Mouse (Mus musculus): ENCODE data around the gene Spsb1. TPM values are rescaled to one million over a fixed set of nuclear protein-coding genes. Genes with fewer than 3 reads are reported as not detected.
A peak's percentile ranks its signal among the peaks of the same experiment; 100 is the strongest.

The Spsb1 gene
- 4.7 and 5.6 TPM in 2 replicates for polyA plus RNA-seq (2014; fragmentation: Nextera tagmentation; extraction: Ambion mirVana)

GRCm38 (mm10) chr4:149954893-149955439 lies at the start of gene Spsb1:
Gene Spsb1 (minus strand): TSS chr4:149955043.
- under 1% methylated on average over 41 of the region's 51 CpGs for WGBS (ENCODE audit: insufficient replicate concordance)
- H3K9me3 ChIP-seq (replicated peaks; ENCODE audit: control insufficient read depth, low read length) = no peaks in the 10 kb centered on the region
- H3K4me1 ChIP-seq (ENCODE audit: control insufficient read depth, insufficient read depth, low read length) = peaks cover 14% of the 10 kb centered on the region
- H3K27me3 ChIP-seq (ENCODE audit: control insufficient read depth, insufficient read depth, low read length) = peaks cover 33% of the 10 kb centered on the region
- H3K9ac ChIP-seq (ENCODE audit: low read depth, low read length) = peak within 1 kb of the TSS; percentile 61
- no peaks in the 10 kb centered on the region for H3K36me3 ChIP-seq (ENCODE audit: control insufficient read depth, insufficient read depth, low read length)
- H3K4me3 ChIP-seq (ENCODE audit: low read depth, low read length) = peak within 1 kb of the TSS; percentile 54
- peak; percentile 92 for ATAC-seq (replicated peaks; ENCODE audit: insufficient number of reproducible peaks, low FRiP score, low TSS enrichment)
- H3K4me2 ChIP-seq = peak within 1 kb of the TSS; percentile 96
- H3K27ac ChIP-seq (ENCODE audit: low read depth, low read length) = no peak within 1 kb of the TSS

- peaks cover 28% of the 10 kb centered on the region for H3K4me1 ChIP-seq (ENCODE audit: control insufficient read depth, insufficient read depth, low read length)
- no peak overlapping the region for H3K9ac ChIP-seq (ENCODE audit: low read depth, low read length)
- no peaks in the 10 kb centered on the region; the same call in 1 of the 2 replicates for H3K9me3 ChIP-seq (replicated peaks; ENCODE audit: control insufficient read depth, low read length)
- no peak overlapping the region for H3K4me2 ChIP-seq
- 72% methylated on average over 4 of the region's 4 CpGs for WGBS (ENCODE audit: insufficient replicate concordance)
- no peaks in the 10 kb centered on the region for H3K36me3 ChIP-seq (ENCODE audit: control insufficient read depth, insufficient read depth, low read length)
- H3K4me3 ChIP-seq (ENCODE audit: low read depth, low read length) = no peak overlapping the region
- ATAC-seq (replicated peaks; ENCODE audit: insufficient number of reproducible peaks, low FRiP score, low TSS enrichment) = no peak
- no peak overlapping the region for H3K27ac ChIP-seq (ENCODE audit: low read depth, low read length)
- H3K27me3 ChIP-seq (ENCODE audit: control insufficient read depth, insufficient read depth, low read length) = no peaks in the 10 kb centered on the region
These were observed 48.8 kb upstream of the Spsb1 start for GRCm38 (mm10) chr4:150003641-150004040.

GRCm38 (mm10) chr4:150003021-150003580 lies 48.3 kb upstream of the Spsb1 start:
- Histone ChIP-seq H3K4me3 (ENCODE audit: low read depth, low read length) (no peak overlapping the region), H3K36me3 (ENCODE audit: control insufficient read depth, insufficient read depth, low read length) (no peaks in the 10 kb centered on the region), H3K27me3 (ENCODE audit: control insufficient read depth, insufficient read depth, low read length) (no peaks in the 10 kb centered on the region), H3K4me1 (ENCODE audit: control insufficient read depth, insufficient read depth, low read length) (peaks cover 28% of the 10 kb centered on the region), H3K4me2 (no peak overlapping the region), H3K9ac (ENCODE audit: low read depth, low read length) (no peak overlapping the region), H3K9me3 (replicated peaks; ENCODE audit: control insufficient read depth, low read length) (no peaks in the 10 kb centered on the region; the same call in 1 of the 2 replicates), H3K27ac (ENCODE audit: low read depth, low read length) (no peak overlapping the region)
- no peak for ATAC-seq (replicated peaks; ENCODE audit: insufficient number of reproducible peaks, low FRiP score, low TSS enrichment)
- 53% methylated on average over 7 of the region's 7 CpGs for WGBS (ENCODE audit: insufficient replicate concordance)

GRCm38 (mm10) chr4:150002021-150002528 lies 47.2 kb upstream of the Spsb1 start:
- 38% methylated on average over 12 of the region's 12 CpGs for WGBS (ENCODE audit: insufficient replicate concordance)
- ATAC-seq (replicated peaks; ENCODE audit: insufficient number of reproducible peaks, low FRiP score, low TSS enrichment) = no peak
- peaks cover 28% of the 10 kb centered on the region for H3K4me1 ChIP-seq (ENCODE audit: control insufficient read depth, insufficient read depth, low read length)
- H3K4me3 ChIP-seq (ENCODE audit: low read depth, low read length) = no peak overlapping the region
- H3K9ac ChIP-seq (ENCODE audit: low read depth, low read length) = peak overlapping the region; percentile 30; the same call in 1 of the 2 replicates
- H3K9me3 ChIP-seq (replicated peaks; ENCODE audit: control insufficient read depth, low read length) = no peaks in the 10 kb centered on the region; the same call in 1 of the 2 replicates
- no peaks in the 10 kb centered on the region for H3K36me3 ChIP-seq (ENCODE audit: control insufficient read depth, insufficient read depth, low read length)
- no peak overlapping the region for H3K27ac ChIP-seq (ENCODE audit: low read depth, low read length)
- H3K27me3 ChIP-seq (ENCODE audit: control insufficient read depth, insufficient read depth, low read length) = no peaks in the 10 kb centered on the region
- peak overlapping the region; percentile 32 for H3K4me2 ChIP-seq

- Histone ChIP-seq H3K4me1 (ENCODE audit: control insufficient read depth, insufficient read depth, low read length) (peaks cover 28% of the 10 kb centered on the region), H3K9me3 (replicated peaks; ENCODE audit: control insufficient read depth, low read length) (no peaks in the 10 kb centered on the region; the same call in 1 of the 2 replicates), H3K4me3 (ENCODE audit: low read depth, low read length) (no peak overlapping the region), H3K27ac (ENCODE audit: low read depth, low read length) (peak overlapping the region; percentile 47), H3K4me2 (no peak overlapping the region), H3K36me3 (ENCODE audit: control insufficient read depth, insufficient read depth, low read length) (no peaks in the 10 kb centered on the region), H3K9ac (ENCODE audit: low read depth, low read length) (peak overlapping the region; percentile 19; the same call in 1 of the 2 replicates), H3K27me3 (ENCODE audit: control insufficient read depth, insufficient read depth, low read length) (no peaks in the 10 kb centered on the region)
- no peak for ATAC-seq (replicated peaks; ENCODE audit: insufficient number of reproducible peaks, low FRiP score, low TSS enrichment)
- WGBS (ENCODE audit: insufficient replicate concordance) = 48% methylated on average over 10 of the region's 10 CpGs
These were observed 46.5 kb upstream of the Spsb1 start for GRCm38 (mm10) chr4:150001221-150001860.

GRCm38 (mm10) chr4:149999931-150000555 lies 45.2 kb upstream of the Spsb1 start:
- Histone ChIP-seq H3K27me3 (ENCODE audit: control insufficient read depth, insufficient read depth, low read length) (no peaks in the 10 kb centered on the region), H3K9me3 (replicated peaks; ENCODE audit: control insufficient read depth, low read length) (no peaks in the 10 kb centered on the region), H3K4me3 (ENCODE audit: low read depth, low read length) (no peak overlapping the region), H3K9ac (ENCODE audit: low read depth, low read length) (no peak overlapping the region), H3K27ac (ENCODE audit: low read depth, low read length) (no peak overlapping the region), H3K4me2 (no peak overlapping the region), H3K4me1 (ENCODE audit: control insufficient read depth, insufficient read depth, low read length) (peaks cover 28% of the 10 kb centered on the region), H3K36me3 (ENCODE audit: control insufficient read depth, insufficient read depth, low read length) (no peaks in the 10 kb centered on the region)
- 79% methylated on average over 15 of the region's 15 CpGs for WGBS (ENCODE audit: insufficient replicate concordance)
- no peak for ATAC-seq (replicated peaks; ENCODE audit: insufficient number of reproducible peaks, low FRiP score, low TSS enrichment)

- no peak overlapping the region for H3K4me3 ChIP-seq (ENCODE audit: low read depth, low read length)
- H3K4me1 ChIP-seq (ENCODE audit: control insufficient read depth, insufficient read depth, low read length) = peaks cover 28% of the 10 kb centered on the region
- no peak overlapping the region for H3K9ac ChIP-seq (ENCODE audit: low read depth, low read length)
- 66% methylated on average over 9 of the region's 9 CpGs for WGBS (ENCODE audit: insufficient replicate concordance)
- no peaks in the 10 kb centered on the region for H3K27me3 ChIP-seq (ENCODE audit: control insufficient read depth, insufficient read depth, low read length)
- H3K4me2 ChIP-seq = no peak overlapping the region
- no peaks in the 10 kb centered on the region for H3K36me3 ChIP-seq (ENCODE audit: control insufficient read depth, insufficient read depth, low read length)
- H3K27ac ChIP-seq (ENCODE audit: low read depth, low read length) = no peak overlapping the region
- no peaks in the 10 kb centered on the region for H3K9me3 ChIP-seq (replicated peaks; ENCODE audit: control insufficient read depth, low read length)
- ATAC-seq (replicated peaks; ENCODE audit: insufficient number of reproducible peaks, low FRiP score, low TSS enrichment) = no peak
These were observed 44.7 kb upstream of the Spsb1 start for GRCm38 (mm10) chr4:149999510-149999900.

GRCm38 (mm10) chr4:149998786-149999509 lies 44.1 kb upstream of the Spsb1 start:
- Histone ChIP-seq H3K36me3 (ENCODE audit: control insufficient read depth, insufficient read depth, low read length) (no peaks in the 10 kb centered on the region), H3K4me3 (ENCODE audit: low read depth, low read length) (no peak overlapping the region), H3K9me3 (replicated peaks; ENCODE audit: control insufficient read depth, low read length) (no peaks in the 10 kb centered on the region), H3K4me2 (no peak overlapping the region), H3K27me3 (ENCODE audit: control insufficient read depth, insufficient read depth, low read length) (no peaks in the 10 kb centered on the region), H3K4me1 (ENCODE audit: control insufficient read depth, insufficient read depth, low read length) (peaks cover 28% of the 10 kb centered on the region), H3K9ac (ENCODE audit: low read depth, low read length) (no peak overlapping the region), H3K27ac (ENCODE audit: low read depth, low read length) (no peak overlapping the region)
- ATAC-seq (replicated peaks; ENCODE audit: insufficient number of reproducible peaks, low FRiP score, low TSS enrichment) = no peak
- WGBS (ENCODE audit: insufficient replicate concordance) = 86% methylated on average over 14 of the region's 14 CpGs

All from heart, embryonic 11.5 days (tissue).